Mouse (Mus musculus): ENCODE results near the gene Rragd. TPM values are rescaled to one million over a fixed set of nuclear protein-coding genes. Genes with fewer than 3 reads are reported as not detected.

Rragd gene
- polyA plus RNA-seq, 1 experiment from 2014 or later: 16.0 TPM

DNA sequence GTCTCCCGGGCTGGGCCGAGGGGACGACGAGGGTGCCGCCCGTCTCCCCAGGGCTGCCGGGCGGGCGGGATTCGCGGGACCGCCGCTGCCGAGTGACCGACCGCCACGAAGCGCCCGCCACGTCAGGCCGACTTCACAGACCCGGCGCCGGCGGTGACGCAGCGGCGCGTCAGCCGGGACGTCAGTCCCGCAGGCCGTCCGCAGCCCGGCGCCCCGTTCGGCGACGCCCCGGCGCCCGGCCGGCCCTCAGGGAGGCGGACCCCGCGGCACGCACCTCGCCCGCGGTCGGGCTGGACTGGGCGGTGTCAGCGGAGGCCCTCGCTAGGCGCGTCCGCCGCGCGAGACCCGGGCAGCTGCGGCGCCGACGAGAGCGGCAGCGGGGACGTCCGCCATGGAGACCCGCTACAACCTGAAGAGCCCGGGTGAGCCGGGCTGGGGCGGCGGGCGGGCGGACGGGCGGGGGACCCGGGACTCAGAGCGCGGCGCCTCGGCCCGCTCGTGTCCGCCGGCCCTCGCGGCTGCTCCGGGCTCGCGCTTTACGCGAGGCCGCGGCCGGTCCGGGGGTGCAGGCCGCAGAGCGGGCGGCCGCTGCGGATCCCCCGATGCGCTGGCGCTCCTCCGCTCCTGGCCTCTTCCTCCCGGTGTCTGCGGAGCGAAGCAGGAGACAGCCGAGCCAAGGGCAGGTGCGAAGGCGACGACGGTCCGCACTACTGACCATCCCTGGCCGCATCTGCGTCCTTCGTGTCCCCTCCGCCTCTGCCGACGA lies 48.5 kb downstream of the Rragd start, which contains the start of gene Ube2j1:
Gene Ube2j1, plus strand, starts transcription at position 222 of the 766 bp plus-strand sequence.
- peak within 1 kb of the TSS; percentile 67 for H3K4me2 ChIP-seq (replicated peaks; ENCODE audit: low read depth, low read length)
- peak within 1 kb of the TSS; percentile 83 for H3K4me3 ChIP-seq (ENCODE audit: low read length)
- H3K9ac ChIP-seq (replicated peaks; ENCODE audit: low read length): peak within 1 kb of the TSS; percentile 95
- ATAC-seq (ENCODE audit: low FRiP score, low TSS enrichment): peak; percentile 99
- H3K27ac ChIP-seq (ENCODE audit: low read length): peak within 1 kb of the TSS; percentile 91
- no peaks in the 10 kb centered on the region for H3K27me3 ChIP-seq (ENCODE audit: insufficient read depth, low read length)
- peaks cover 16% of the 10 kb centered on the region for H3K36me3 ChIP-seq (ENCODE audit: insufficient read depth, low read length)
- H3K4me1 ChIP-seq (ENCODE audit: insufficient read depth, low read length): peaks cover 23% of the 10 kb centered on the region
- WGBS: 0% methylated on average over 86 of the region's 123 CpGs
- peaks cover 4% of the 10 kb centered on the region for H3K9me3 ChIP-seq (ENCODE audit: low read length)

DNA sequence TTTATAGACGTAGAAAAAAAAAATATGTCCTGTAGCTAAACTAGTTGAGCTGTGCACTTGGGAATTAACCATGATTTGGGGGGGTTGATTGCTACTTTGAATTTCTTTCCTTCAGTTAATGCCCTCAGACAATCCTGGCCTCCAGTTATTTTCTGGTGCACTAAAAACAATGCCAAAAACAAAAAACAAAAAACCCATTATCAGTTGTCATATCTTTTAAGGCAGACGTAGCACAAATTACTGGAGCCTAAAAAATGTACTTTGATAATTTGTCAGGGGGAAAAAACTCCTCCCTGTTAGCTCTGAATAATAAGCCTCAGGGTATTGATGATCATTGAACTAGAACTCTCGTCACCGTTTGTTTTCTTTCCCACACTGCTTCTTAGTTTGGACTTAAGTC lies 49.2 kb downstream of the Rragd start:
- WGBS: 9% methylated on average over 4 of the region's 4 CpGs
- Histone ChIP-seq H3K9ac (replicated peaks; ENCODE audit: low read length) (peak overlapping the region; percentile 95), H3K4me1 (ENCODE audit: insufficient read depth, low read length) (peaks cover 23% of the 10 kb centered on the region), H3K4me3 (ENCODE audit: low read length) (peak overlapping the region; percentile 83), H3K27me3 (ENCODE audit: insufficient read depth, low read length) (no peaks in the 10 kb centered on the region), H3K27ac (ENCODE audit: low read length) (no peak overlapping the region), H3K4me2 (replicated peaks; ENCODE audit: low read depth, low read length) (peak overlapping the region; percentile 67), H3K9me3 (ENCODE audit: low read length) (peaks cover 4% of the 10 kb centered on the region), H3K36me3 (ENCODE audit: insufficient read depth, low read length) (peaks cover 16% of the 10 kb centered on the region)
- no peak for ATAC-seq (ENCODE audit: low FRiP score, low TSS enrichment)

DNA sequence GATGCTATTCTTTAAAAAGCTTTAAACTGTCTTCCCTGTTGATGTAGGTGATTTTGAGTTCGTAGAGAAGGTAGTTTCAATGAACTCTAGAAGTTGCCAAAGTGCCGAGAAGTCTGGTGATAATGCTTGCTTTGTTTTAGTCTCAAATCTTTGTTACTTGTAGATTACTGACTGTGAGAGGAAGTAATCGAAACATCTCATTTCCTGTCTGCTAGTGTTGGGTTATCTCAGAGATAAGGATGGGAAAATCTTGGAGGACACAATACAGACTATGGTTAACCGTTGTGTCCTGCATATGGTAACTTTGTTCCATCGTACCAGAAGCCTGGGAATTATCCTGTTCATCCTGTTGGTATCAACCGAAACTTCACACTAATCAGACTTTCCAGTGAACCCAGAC lies 50.7 kb downstream of the Rragd start:
- H3K9ac ChIP-seq (replicated peaks; ENCODE audit: low read length): no peak overlapping the region
- H3K9me3 ChIP-seq (ENCODE audit: low read length): peaks cover 4% of the 10 kb centered on the region
- no peaks in the 10 kb centered on the region for H3K27me3 ChIP-seq (ENCODE audit: insufficient read depth, low read length)
- H3K36me3 ChIP-seq (ENCODE audit: insufficient read depth, low read length): peaks cover 10% of the 10 kb centered on the region
- no peak overlapping the region for H3K4me3 ChIP-seq (ENCODE audit: low read length)
- no peak overlapping the region for H3K27ac ChIP-seq (ENCODE audit: low read length)
- H3K4me2 ChIP-seq (replicated peaks; ENCODE audit: low read depth, low read length): no peak overlapping the region
- WGBS: 74% methylated on average over 6 of the region's 6 CpGs
- peaks cover 23% of the 10 kb centered on the region for H3K4me1 ChIP-seq (ENCODE audit: insufficient read depth, low read length)
- no peak for ATAC-seq (ENCODE audit: low FRiP score, low TSS enrichment)

DNA sequence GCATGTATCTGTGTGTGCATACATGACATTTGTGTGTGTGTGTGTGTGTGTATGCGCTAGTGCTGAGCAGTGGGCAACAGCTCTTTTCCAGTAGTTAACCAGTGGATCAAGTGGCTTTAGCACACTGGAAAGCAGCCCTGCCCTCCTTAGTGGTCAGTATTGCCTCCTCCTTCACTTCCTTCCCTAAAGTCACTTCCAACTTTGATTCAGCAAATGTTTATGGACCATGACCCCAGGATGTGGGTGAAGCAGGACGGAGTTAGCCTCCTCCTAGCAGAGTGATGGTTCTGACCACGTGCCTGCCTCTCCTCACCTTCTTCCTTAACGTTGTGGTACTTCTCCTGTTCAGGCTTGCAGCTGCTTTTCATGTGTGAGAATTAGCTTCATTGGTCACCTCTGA lies 57.0 kb downstream of the Rragd start:
- 49% methylated on average over 4 of the region's 4 CpGs for WGBS
- Histone ChIP-seq H3K27me3 (ENCODE audit: insufficient read depth, low read length) (no peaks in the 10 kb centered on the region), H3K36me3 (ENCODE audit: insufficient read depth, low read length) (peaks cover 40% of the 10 kb centered on the region), H3K4me3 (ENCODE audit: low read length) (no peak overlapping the region), H3K9ac (replicated peaks; ENCODE audit: low read length) (no peak overlapping the region), H3K9me3 (ENCODE audit: low read length) (peaks cover 4% of the 10 kb centered on the region), H3K4me2 (replicated peaks; ENCODE audit: low read depth, low read length) (no peak overlapping the region), H3K27ac (ENCODE audit: low read length) (no peak overlapping the region), H3K4me1 (ENCODE audit: insufficient read depth, low read length) (no peaks in the 10 kb centered on the region)
- no peak for ATAC-seq (ENCODE audit: low FRiP score, low TSS enrichment)

DNA sequence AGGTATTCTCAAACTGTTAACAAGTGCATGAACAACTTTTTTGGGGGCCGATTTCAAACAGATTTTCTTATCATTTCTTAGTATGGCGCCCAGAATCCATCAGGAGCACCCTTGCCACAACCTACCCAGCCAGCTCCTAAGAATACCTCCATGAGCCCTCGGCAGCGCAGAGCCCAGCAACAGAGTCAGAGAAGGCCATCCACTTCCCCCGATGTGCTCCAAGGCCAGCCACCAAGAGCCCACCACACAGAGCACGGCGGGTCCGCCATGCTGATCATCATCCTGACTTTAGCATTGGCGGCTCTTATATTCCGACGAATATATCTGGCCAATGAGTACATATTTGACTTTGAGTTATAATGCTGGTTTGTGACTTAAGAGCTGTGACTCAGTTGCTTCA lies 66.8 kb downstream of the Rragd start:
- no peaks in the 10 kb centered on the region for H3K4me1 ChIP-seq (ENCODE audit: insufficient read depth, low read length)
- 97% methylated on average over 11 of the region's 11 CpGs for WGBS
- no peaks in the 10 kb centered on the region for H3K27me3 ChIP-seq (ENCODE audit: insufficient read depth, low read length)
- H3K9me3 ChIP-seq (ENCODE audit: low read length): no peaks in the 10 kb centered on the region
- no peak for ATAC-seq (ENCODE audit: low FRiP score, low TSS enrichment)
- H3K27ac ChIP-seq (ENCODE audit: low read length): no peak overlapping the region
- no peak overlapping the region for H3K9ac ChIP-seq (replicated peaks; ENCODE audit: low read length)
- H3K4me2 ChIP-seq (replicated peaks; ENCODE audit: low read depth, low read length): no peak overlapping the region
- H3K4me3 ChIP-seq (ENCODE audit: low read length): no peak overlapping the region
- H3K36me3 ChIP-seq (ENCODE audit: insufficient read depth, low read length): peaks cover 52% of the 10 kb centered on the region

DNA sequence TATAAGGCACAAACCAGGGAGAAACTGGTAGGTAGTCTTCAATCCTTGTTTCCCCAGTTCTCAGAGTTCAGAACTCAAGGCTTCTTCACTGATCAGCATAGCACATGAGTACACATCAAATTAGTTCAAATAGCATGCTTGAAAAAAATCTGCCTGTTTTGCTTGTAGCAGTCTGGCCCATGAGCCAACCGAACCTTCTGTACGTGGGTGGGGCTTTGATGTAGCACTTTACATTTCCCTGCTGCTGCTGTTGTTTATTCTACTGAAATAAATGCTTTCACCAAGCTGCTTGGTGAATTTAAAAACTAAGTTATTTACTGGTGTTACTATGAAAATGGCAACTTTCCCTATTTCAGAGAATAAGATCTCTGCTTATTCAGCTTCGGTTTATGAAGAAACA lies 69.2 kb downstream of the Rragd start:
- WGBS: 87% methylated on average over 3 of the region's 3 CpGs
- no peak for ATAC-seq (ENCODE audit: low FRiP score, low TSS enrichment)
- Histone ChIP-seq H3K36me3 (ENCODE audit: insufficient read depth, low read length) (peaks cover 31% of the 10 kb centered on the region), H3K4me1 (ENCODE audit: insufficient read depth, low read length) (no peaks in the 10 kb centered on the region), H3K9ac (replicated peaks; ENCODE audit: low read length) (no peak overlapping the region), H3K9me3 (ENCODE audit: low read length) (no peaks in the 10 kb centered on the region), H3K27me3 (ENCODE audit: insufficient read depth, low read length) (no peaks in the 10 kb centered on the region), H3K27ac (ENCODE audit: low read length) (no peak overlapping the region), H3K4me2 (replicated peaks; ENCODE audit: low read depth, low read length) (no peak overlapping the region), H3K4me3 (ENCODE audit: low read length) (no peak overlapping the region)

DNA sequence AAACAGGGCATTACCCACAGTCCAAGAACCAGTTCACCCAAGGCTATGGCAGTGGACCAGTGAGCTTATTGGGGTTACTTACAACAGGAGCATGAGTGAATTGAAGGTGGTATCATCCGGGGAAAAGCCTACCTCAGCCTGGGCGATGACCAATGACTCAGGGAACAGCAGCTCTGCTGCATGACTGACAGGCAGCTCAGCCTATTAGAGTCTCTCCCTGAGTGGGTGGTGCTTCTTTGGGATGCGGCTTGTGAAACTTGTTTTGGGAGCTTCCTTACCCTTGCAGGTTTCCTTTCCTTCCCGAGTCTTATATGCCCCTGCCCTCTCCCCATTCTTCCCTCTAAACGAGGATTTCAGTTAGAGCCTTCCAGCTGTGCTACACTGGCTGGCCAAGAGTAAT lies 69.8 kb downstream of the Rragd start:
- Histone ChIP-seq H3K4me3 (ENCODE audit: low read length) (no peak overlapping the region), H3K27me3 (ENCODE audit: insufficient read depth, low read length) (no peaks in the 10 kb centered on the region), H3K27ac (ENCODE audit: low read length) (no peak overlapping the region), H3K9me3 (ENCODE audit: low read length) (no peaks in the 10 kb centered on the region), H3K9ac (replicated peaks; ENCODE audit: low read length) (no peak overlapping the region), H3K36me3 (ENCODE audit: insufficient read depth, low read length) (peaks cover 30% of the 10 kb centered on the region), H3K4me2 (replicated peaks; ENCODE audit: low read depth, low read length) (no peak overlapping the region), H3K4me1 (ENCODE audit: insufficient read depth, low read length) (no peaks in the 10 kb centered on the region)
- 85% methylated on average over 5 of the region's 5 CpGs for WGBS
- ATAC-seq (ENCODE audit: low FRiP score, low TSS enrichment): no peak

DNA sequence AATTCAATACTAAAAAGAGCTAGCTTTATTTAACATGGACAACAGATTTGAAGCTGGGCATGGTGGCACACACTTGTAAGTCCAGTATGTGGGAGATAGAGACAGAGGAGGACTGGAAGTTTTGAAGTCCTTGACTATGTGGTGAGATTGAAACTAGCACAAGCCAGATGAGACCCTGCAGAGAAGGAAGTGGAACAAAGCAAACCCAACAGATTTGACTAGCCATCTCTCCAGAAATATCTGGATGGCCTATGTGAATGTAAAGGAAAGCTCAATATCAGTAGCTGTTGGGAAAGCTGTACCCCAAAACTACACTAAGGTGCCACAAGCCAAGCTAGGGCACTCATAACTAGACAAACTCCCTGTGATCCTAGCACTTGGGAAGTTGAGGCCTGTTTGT lies 71.6 kb downstream of the Rragd start:
- H3K36me3 ChIP-seq (ENCODE audit: insufficient read depth, low read length): peaks cover 24% of the 10 kb centered on the region
- H3K4me2 ChIP-seq (replicated peaks; ENCODE audit: low read depth, low read length): no peak overlapping the region
- ATAC-seq (ENCODE audit: low FRiP score, low TSS enrichment): no peak

DNA sequence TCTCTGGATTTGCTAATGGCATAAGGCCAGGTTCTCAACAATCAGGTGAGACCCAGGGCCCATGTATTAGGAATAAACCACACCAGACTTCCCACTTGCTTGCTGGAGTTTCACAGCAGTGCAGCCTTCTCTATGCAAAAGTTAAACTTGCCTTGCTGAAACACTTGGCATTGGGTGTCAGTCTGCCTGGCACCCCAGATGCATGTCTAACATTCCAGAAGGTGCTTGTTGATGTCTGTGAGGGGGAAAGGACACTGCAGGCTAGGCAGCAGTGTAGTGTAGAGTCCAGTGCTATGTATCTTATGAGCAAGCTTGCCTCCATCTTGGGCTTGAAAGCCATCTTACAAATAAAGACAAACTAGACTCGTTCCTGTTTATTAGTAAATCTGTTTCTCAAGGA lies 73.5 kb downstream of the Rragd start:
- 90% methylated on average over 1 of the region's 1 CpGs for WGBS
- H3K36me3 ChIP-seq (ENCODE audit: insufficient read depth, low read length): peaks cover 12% of the 10 kb centered on the region
- no peak overlapping the region for H3K4me2 ChIP-seq (replicated peaks; ENCODE audit: low read depth, low read length)
- H3K27ac ChIP-seq (ENCODE audit: low read length): no peak overlapping the region
- H3K9me3 ChIP-seq (ENCODE audit: low read length): no peaks in the 10 kb centered on the region
- H3K27me3 ChIP-seq (ENCODE audit: insufficient read depth, low read length): no peaks in the 10 kb centered on the region
- ATAC-seq (ENCODE audit: low FRiP score, low TSS enrichment): no peak
- H3K9ac ChIP-seq (replicated peaks; ENCODE audit: low read length): no peak overlapping the region
- 0 out of 2 replicates have a peak, but pooled peaks cover 2% of the 10 kb centered on the region for H3K4me1 ChIP-seq (ENCODE audit: insufficient read depth, low read length)
- H3K4me3 ChIP-seq (ENCODE audit: low read length): no peak overlapping the region

More for the DNA sequence above, 71.6 kb downstream of the Rragd start:
- Histone ChIP-seq H3K9ac (replicated peaks; ENCODE audit: low read length) (no peak overlapping the region), H3K27ac (ENCODE audit: low read length) (no peak overlapping the region), H3K4me3 (ENCODE audit: low read length) (no peak overlapping the region), H3K4me1 (ENCODE audit: insufficient read depth, low read length) (no peaks in the 10 kb centered on the region), H3K9me3 (ENCODE audit: low read length) (no peaks in the 10 kb centered on the region), H3K27me3 (ENCODE audit: insufficient read depth, low read length) (no peaks in the 10 kb centered on the region)

DNA sequence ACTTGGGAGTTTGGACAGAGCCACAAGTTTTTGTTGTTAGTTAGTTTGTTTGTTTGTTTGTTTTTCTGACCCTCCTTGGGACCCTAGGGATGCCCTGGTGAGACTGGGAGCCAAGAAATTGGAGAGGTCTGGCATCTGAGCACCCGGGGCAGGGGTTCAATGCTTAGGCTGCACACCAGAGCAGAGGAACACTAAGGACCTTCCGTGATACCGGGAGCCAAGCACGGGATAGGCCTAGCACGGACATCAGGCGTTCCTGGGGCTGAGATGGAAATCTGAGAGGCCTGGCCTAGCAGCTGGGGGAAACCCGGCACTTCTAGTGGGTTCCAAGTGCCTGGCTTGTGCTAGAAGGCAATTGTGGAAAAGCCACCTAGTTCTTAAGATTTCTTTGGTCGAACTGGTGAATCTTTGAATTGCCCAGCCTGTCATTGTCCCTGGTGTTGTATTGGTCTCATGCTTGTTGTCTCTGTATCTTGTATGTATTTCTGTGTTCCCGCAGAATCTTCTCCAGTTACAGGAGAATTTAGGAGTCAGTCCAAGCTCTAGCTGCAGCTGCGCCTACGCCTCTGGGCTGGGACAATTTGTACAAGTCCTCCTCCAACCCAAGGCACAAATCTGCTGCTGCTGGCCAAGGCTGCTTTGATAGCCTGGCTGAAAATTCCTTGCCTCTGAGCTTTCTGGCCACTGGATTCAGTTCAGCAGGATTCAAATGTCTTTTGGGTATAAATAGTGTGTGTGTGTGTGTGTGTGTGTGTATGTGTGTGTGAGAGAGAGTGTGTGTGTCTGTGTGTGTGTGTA lies 75.3 kb downstream of the Rragd start:
- Histone ChIP-seq H3K9me3 (ENCODE audit: low read length) (no peaks in the 10 kb centered on the region), H3K27me3 (ENCODE audit: insufficient read depth, low read length) (no peaks in the 10 kb centered on the region), H3K36me3 (ENCODE audit: insufficient read depth, low read length) (0 out of 2 replicates have a peak, but pooled peaks cover 2% of the 10 kb centered on the region), H3K4me3 (ENCODE audit: low read length) (no peak overlapping the region), H3K9ac (replicated peaks; ENCODE audit: low read length) (no peak overlapping the region), H3K4me1 (ENCODE audit: insufficient read depth, low read length) (0 out of 2 replicates have a peak, but pooled peaks cover 2% of the 10 kb centered on the region), H3K27ac (ENCODE audit: low read length) (no peak overlapping the region), H3K4me2 (replicated peaks; ENCODE audit: low read depth, low read length) (no peak overlapping the region)
- no peak for ATAC-seq (ENCODE audit: low FRiP score, low TSS enrichment)
- WGBS: 48% methylated on average over 11 of the region's 11 CpGs
